Mouse (Mus musculus): ENCODE measurements at regions not wholly inside any gene's neighbourhood (a gene's known extent, or its start where the extent isn't known, plus 50 kb on each side); places are given as distances from the start of the nearest gene placed in this dataset.

DNA sequence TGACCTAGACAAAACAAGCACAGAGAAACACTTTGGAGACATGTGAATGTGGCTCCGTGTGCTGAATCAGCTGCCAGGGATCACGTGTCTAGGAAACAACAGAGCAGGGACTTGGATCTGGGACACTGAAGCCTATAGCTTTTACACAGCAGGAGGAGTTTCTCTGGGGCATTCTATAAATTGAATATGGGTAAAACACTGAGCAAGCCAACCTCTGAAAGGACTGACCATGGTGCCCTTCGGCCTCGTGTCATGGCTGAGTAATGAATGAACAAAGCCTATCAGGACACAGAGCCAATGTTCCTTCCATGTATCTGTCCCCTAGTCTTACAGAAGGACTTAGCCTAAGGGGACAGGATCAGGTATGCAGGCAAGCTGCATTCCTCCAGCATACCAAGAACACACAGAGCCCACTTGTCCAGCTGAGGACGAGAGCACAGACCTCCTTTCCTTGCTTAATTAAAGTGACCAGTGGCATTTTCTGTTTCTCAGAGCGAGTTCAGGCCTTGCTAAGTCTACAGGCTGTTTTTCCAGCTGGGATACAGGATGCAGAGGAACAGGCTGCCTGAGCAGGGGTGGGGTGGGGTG lies 347.7 kb upstream of the Fam19a5 start:
- TF ChIP-seq GATA1 (IDR thresholded peaks at IDR 0.05; ENCODE audit: borderline replicate concordance, low read length) (no peak), CTCF (IDR thresholded peaks at IDR 0.05; ENCODE audit: low read depth, low read length) (no peak)
